Mouse (Mus musculus): Measurements from ENCODE around the gene Zfp219. TPM values are rescaled to one million over a fixed set of nuclear protein-coding genes. Genes with fewer than 3 reads are reported as not detected.

Zfp219 gene
- polyA plus RNA-seq, 1 experiment = 13.6 TPM

DNA sequence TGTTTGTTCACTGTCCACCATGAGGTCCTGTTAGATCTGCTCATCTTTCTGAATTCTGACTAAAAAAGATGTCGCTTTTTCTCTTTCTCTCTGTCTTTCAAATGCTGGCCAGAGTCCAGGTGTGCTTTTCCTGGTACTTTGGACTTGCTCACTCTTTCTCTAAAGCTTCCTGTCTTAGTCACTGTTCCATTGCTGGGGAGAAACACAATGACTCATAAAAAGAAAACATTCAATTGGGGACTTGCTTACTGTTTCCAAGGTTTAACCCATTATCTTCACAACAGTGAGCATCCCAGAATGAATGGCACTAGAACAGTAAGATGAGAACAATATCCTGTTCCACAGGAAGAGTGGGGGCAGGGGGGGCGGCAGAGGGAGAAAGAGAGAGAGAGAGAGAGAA lies 60.2 kb downstream of the Zfp219 start:
- no peaks in the 10 kb centered on the region for H3K36me3 ChIP-seq (ENCODE audit: control insufficient read depth, insufficient read depth)
- no peak overlapping the region for H3ac ChIP-seq (ENCODE audit: control insufficient read depth, insufficient read length)
- TF ChIP-seq SRF (IDR thresholded peaks at IDR 0.05; ENCODE audit: control insufficient read depth, insufficient read length, low read depth) (no peak), MAX (IDR thresholded peaks at IDR 0.05; ENCODE audit: low read depth) (no peak), E2F4 (IDR thresholded peaks at IDR 0.05; ENCODE audit: insufficient read depth) (no peak), TCF3 (IDR thresholded peaks at IDR 0.05; ENCODE audit: insufficient read length, low read depth) (no peak), POLR2AphosphoS2 (IDR thresholded peaks at IDR 0.05; ENCODE audit: insufficient read length, low read depth) (no peak), USF1 (IDR thresholded peaks at IDR 0.05; ENCODE audit: low read depth) (no peak), TCF12 (IDR thresholded peaks at IDR 0.05; ENCODE audit: insufficient read depth, poor library complexity, severe bottlenecking) (no peak)
- no peaks in the 10 kb centered on the region for H3K79me2 ChIP-seq (ENCODE audit: control insufficient read depth, insufficient read depth)
- peak overlapping the region; percentile 32 for H3K4me2 ChIP-seq (ENCODE audit: low read depth)
- no peaks in the 10 kb centered on the region for H3K27me3 ChIP-seq (ENCODE audit: control insufficient read depth, insufficient read depth, insufficient read length)
- H3K4me3 ChIP-seq = no peak overlapping the region

Other genes with a start within 250 kb of the Zfp219 start
- not detected for gene Ang4, start 247.1 kb downstream of the Zfp219 start, polyA plus RNA-seq (2012; fragmentation: generic; extraction: Trizol)
- not detected for gene AY358078, start 220.7 kb downstream of the Zfp219 start, polyA plus RNA-seq (2012; fragmentation: generic; extraction: Trizol)
- gene Ear6, start 167.0 kb downstream of the Zfp219 start, polyA plus RNA-seq (2012; fragmentation: generic; extraction: Trizol) = not detected
- 24.1 TPM for gene Mettl17, start 135.9 kb downstream of the Zfp219 start, polyA plus RNA-seq (2012; fragmentation: generic; extraction: Trizol)
- 0.12 TPM for gene Slc39a2, start 127.8 kb downstream of the Zfp219 start, polyA plus RNA-seq (2012; fragmentation: generic; extraction: Trizol)
- gene Ndrg2, start 106.6 kb downstream of the Zfp219 start, polyA plus RNA-seq (2012; fragmentation: generic; extraction: Trizol) = 31.8 TPM
- gene Tppp2, start 102.3 kb downstream of the Zfp219 start, polyA plus RNA-seq (2012; fragmentation: generic; extraction: Trizol) = not detected
- not detected for gene Rnase13, start 98.0 kb downstream of the Zfp219 start, polyA plus RNA-seq (2012; fragmentation: generic; extraction: Trizol)
- 35.0 TPM for gene Arhgef40, start 36.0 kb downstream of the Zfp219 start, polyA plus RNA-seq (2012; fragmentation: generic; extraction: Trizol)
- 0.34 TPM for gene Tmem253, start 5.1 kb downstream of the Zfp219 start, polyA plus RNA-seq (2012; fragmentation: generic; extraction: Trizol)
- gene Olfr221, start 21.7 kb upstream of the Zfp219 start, polyA plus RNA-seq (2012; fragmentation: generic; extraction: Trizol) = not detected
- 147 TPM for gene Hnrnpc, start 83.3 kb upstream of the Zfp219 start, polyA plus RNA-seq (2012; fragmentation: generic; extraction: Trizol)
- 0.47 TPM for gene Rpgrip1, start 90.0 kb upstream of the Zfp219 start, polyA plus RNA-seq (2012; fragmentation: generic; extraction: Trizol)
- 11.7 TPM for gene Supt16, start 176.7 kb upstream of the Zfp219 start, polyA plus RNA-seq (2012; fragmentation: generic; extraction: Trizol)
- gene Chd8, start 237.0 kb upstream of the Zfp219 start, polyA plus RNA-seq (2012; fragmentation: generic; extraction: Trizol) = 19.6 TPM